In genomic region chr19:45911236-45912025, GRCm38 (mm10) we compare ENCODE assay signal across 18 mouse cellular contexts.
DNase-seq lines count a peak whose midpoint lies in the region; ATAC-seq and TF ChIP-seq lines count a peak whose summit lies in the region.
"Had no signal": no experiment of that assay in that cellular context is flagged by ENCODE, and none has a peak within 500 bp of the region (broad histone marks: within the 10 kb centered on the region; RNA-seq: fewer than 3 reads in every experiment).

No protein-coding gene starts in this region.

- H3K27me3 ChIP-seq in cerebellum, adult 2 months (ENCODE audit: control insufficient read depth, insufficient read depth, low read length) = no peaks in the 10 kb centered on the region
- H3K27me3 ChIP-seq in liver, postnatal 0 days (ENCODE audit: insufficient read depth, low read length) = no peaks in the 10 kb centered on the region
- H3K27me3 ChIP-seq: embryonic facial prominence, embryonic 12.5 days; neural tube, embryonic 13.5 days had no signal

- H3K27ac ChIP-seq in cerebellum, adult 2 months (ENCODE audit: insufficient read depth, low read length) = no peak overlapping the region
- no peak overlapping the region for H3K27ac ChIP-seq in liver, postnatal 0 days (ENCODE audit: low read depth)
- H3K27ac ChIP-seq: embryonic facial prominence, embryonic 12.5 days; limb, embryonic 10.5 days; liver, embryonic 14.5 days; neural tube, embryonic 13.5 days; stomach, postnatal 0 days had no signal

- no peak for TF ChIP-seq CTCF in cerebellum, adult 2 months (IDR thresholded peaks at IDR 0.05; ENCODE audit: borderline replicate concordance, insufficient read depth, low read depth, low read length)
- no peak for TF ChIP-seq CTCF in liver, postnatal 0 days (IDR thresholded peaks at IDR 0.05; ENCODE audit: low read depth)

- WGBS in cerebellum, adult 2 months = 30% methylated on average over 10 of the region's 10 CpGs
- WGBS in liver, postnatal 0 days (ENCODE audit: insufficient replicate concordance) = 83% methylated on average over 10 of the region's 10 CpGs

- TF ChIP-seq POLR2A in cerebellum, adult 2 months (IDR thresholded peaks at IDR 0.05; ENCODE audit: borderline replicate concordance, insufficient read depth, low read length) = no peak

- no peak overlapping the region for H3K9ac ChIP-seq in liver, postnatal 0 days (replicated peaks)
- H3K9ac ChIP-seq: embryonic facial prominence, embryonic 12.5 days; liver, embryonic 14.5 days; neural tube, embryonic 13.5 days had no signal

- no peaks in the 10 kb centered on the region; the same call in 1 of the 2 replicates for H3K36me3 ChIP-seq in liver, postnatal 0 days (replicated peaks; ENCODE audit: insufficient read depth, low read length)

- intact Hi-C loops in left cerebral cortex, postnatal 4 days (cut with DNase I) = no loop called here
- intact Hi-C loops in left cerebral cortex, postnatal 14 days (cut with DNase I) = no loop called here

- ATAC-seq in frontal cortex, adult (ENCODE audit: low TSS enrichment) = peak; percentile 51; the same call in 1 of the 2 replicates
- no peak for ATAC-seq in liver, postnatal 0 days
- ATAC-seq: CD4-positive, CD25-positive, alpha-beta regulatory T cell, adult 4 months; forebrain, embryonic 16.5 days; midbrain, embryonic 16.5 days had no signal

- no peak for DNase-seq in frontal cortex, postnatal 10 days (ENCODE audit: low spot score in 2 of 2)
- peak; percentile 35 for DNase-seq in left cerebral cortex, postnatal 4 days
- no peak for DNase-seq in left cerebral cortex, postnatal 14 days (ENCODE audit: low spot score in 2 of 2)
- DNase-seq in cerebellum, adult 2 months = peak; percentile 24 to 42
- DNase-seq in cerebellum, postnatal 25 days = peak; percentile 29 to 59
- DNase-seq in liver, postnatal 0 days = no peak
- DNase-seq: lung, postnatal 36 days; retina, postnatal 1 day; thymus, postnatal 25 days had no signal

- H3K9me3 ChIP-seq in liver, postnatal 0 days (ENCODE audit: low read length) = no peaks in the 10 kb centered on the region
- H3K9me3 ChIP-seq: embryonic facial prominence, embryonic 12.5 days; limb, embryonic 10.5 days; neural tube, embryonic 13.5 days had no signal

- no peak for TF ChIP-seq EP300 in liver, postnatal 0 days (IDR thresholded peaks at IDR 0.05; ENCODE audit: low read depth)

- peaks cover 4% of the 10 kb centered on the region; the same call in 1 of the 2 replicates for H3K4me1 ChIP-seq in cerebellum, adult 2 months (ENCODE audit: control insufficient read depth, insufficient read depth, low read length)
- no peaks in the 10 kb centered on the region for H3K4me1 ChIP-seq in liver, postnatal 0 days (ENCODE audit: insufficient read depth)
- H3K4me1 ChIP-seq: embryonic facial prominence, embryonic 12.5 days; limb, embryonic 10.5 days; neural tube, embryonic 13.5 days had no signal

- H3K4me3 ChIP-seq in cerebellum, adult 2 months (replicated peaks; ENCODE audit: insufficient read depth, low read depth, low read length) = no peak overlapping the region
- no peak overlapping the region for H3K4me3 ChIP-seq in liver, postnatal 0 days (ENCODE audit: low read depth, low read length)
- H3K4me3 ChIP-seq: embryonic facial prominence, embryonic 12.5 days; limb, embryonic 10.5 days; neural tube, embryonic 13.5 days had no signal

- no peak overlapping the region for H3K4me2 ChIP-seq in liver, postnatal 0 days (ENCODE audit: low read depth, low read length)
- H3K4me2 ChIP-seq: embryonic facial prominence, embryonic 12.5 days; neural tube, embryonic 13.5 days had no signal

Comparison
In these comparisons a context has a peak if more than half of its experiments do, and no peak if none do; other contexts are left out.
1. DNase-seq: peak in left cerebral cortex, postnatal 4 days (single experiment), cerebellum, adult 2 months (2 of 2) and cerebellum, postnatal 25 days (2 of 2); none in frontal cortex, postnatal 10 days (0 of 2), left cerebral cortex, postnatal 14 days (0 of 2) and liver, postnatal 0 days (single experiment).